Mouse (Mus musculus): ENCODE results near the gene Rtkn.

Gene Rtkn

GRCm38 (mm10) chr6:83171063-83171462, 35.8 kb downstream of the Rtkn start:
- DNase-seq (ENCODE audit: low read depth, low spot score): no peak

- no peak for DNase-seq (ENCODE audit: low read depth, low spot score)
Observed at GRCm38 (mm10) chr6:83172240-83172920, 37.1 kb downstream of the Rtkn start.

DNA sequence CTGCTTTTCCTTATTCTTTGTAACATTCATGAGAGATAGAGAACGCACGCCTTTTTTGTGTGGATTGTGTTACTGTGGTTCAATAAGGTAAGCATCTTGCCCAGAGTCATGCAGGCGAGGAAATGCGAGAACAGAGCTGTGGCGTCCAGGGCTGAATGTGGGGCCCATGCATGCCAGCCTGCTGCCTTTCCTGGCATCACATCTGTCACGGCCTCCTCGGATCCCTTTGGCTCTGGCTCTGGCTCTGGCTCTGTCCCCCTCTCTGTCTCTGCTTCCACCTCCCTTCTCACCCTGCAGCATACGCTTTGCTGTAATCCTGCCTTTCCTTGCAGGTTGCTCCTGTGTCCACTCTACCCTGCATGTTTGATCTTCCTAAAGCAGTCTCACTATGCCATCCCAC, 40.7 kb downstream of the Rtkn start:
- no peak for DNase-seq (ENCODE audit: low read depth, low spot score)

GRCm38 (mm10) chr6:83179390-83180117, 44.3 kb downstream of the Rtkn start:
- no peak for DNase-seq (ENCODE audit: low read depth, low spot score)

DNA sequence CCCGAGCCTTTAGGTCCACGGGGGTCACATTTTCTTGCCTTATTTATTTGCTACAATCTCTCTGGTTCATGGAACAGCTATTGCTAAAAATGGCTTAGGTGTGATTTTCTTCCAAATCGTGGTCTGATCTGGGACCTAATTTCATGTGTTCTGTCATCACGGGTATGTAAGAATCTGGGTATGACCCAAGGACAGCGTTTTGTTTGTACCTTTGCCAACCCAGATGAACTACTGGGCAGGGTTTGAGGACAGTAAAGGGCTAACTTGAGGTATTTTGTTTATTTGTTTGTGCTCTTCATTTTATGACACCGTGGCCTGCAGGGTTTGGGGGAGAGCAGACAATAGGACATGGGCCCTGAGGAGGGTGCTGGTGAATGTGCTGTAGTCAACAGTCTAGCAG, 45.3 kb downstream of the Rtkn start:
- no peak for DNase-seq (ENCODE audit: low read depth, low spot score)

- no peak for DNase-seq (ENCODE audit: low read depth, low spot score)
Observed at GRCm38 (mm10) chr6:83184858-83185435, 49.7 kb downstream of the Rtkn start.

DNA sequence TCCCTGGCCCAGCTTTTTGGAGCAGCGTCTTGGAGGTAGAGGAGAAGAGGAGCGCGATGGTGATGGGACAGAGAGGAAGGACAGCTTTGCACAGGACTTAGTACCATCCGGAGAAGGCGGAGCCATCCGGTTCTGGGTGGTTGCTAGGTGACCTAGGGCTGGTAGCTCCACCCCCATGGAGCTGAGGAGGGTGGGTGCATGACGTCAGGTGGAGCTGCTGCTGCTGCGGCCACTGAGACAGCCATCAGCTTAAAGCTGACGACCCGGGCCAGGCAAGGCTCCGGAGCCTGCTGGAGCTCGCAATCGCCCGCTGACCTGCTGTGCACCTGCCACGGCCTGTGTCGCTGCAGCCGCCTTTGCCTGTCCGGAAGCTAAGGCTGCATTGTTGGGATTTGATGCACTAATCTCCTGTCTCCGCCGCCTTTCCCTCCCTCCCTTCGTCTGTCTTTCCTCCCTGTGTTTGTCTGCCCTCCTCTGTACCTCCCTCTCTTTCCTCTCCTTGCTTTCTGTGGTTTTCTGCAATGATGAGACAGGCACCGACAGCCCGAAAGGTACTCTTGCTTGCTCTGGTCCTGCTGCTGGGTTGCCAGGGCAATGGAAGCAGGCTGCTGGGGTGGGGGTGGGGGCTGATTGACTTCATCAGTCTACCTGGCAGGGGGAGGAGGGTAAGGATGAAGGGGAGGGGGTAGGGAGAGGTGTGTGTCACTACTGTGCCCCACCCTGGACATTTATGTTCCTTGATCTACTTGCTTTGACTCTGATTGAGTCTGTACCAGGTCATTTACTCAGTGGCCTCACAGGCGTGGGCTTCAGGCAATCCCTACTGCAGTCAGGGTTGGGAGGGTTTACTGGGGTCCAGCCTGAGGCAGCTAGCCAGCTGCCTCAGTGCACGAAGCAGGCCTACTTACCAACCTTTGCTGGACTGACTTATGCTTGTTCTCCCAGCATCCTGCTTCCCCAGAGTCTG, 50.9 kb downstream of the Rtkn start:
- DNase-seq (ENCODE audit: low read depth, low spot score): no peak

DNA sequence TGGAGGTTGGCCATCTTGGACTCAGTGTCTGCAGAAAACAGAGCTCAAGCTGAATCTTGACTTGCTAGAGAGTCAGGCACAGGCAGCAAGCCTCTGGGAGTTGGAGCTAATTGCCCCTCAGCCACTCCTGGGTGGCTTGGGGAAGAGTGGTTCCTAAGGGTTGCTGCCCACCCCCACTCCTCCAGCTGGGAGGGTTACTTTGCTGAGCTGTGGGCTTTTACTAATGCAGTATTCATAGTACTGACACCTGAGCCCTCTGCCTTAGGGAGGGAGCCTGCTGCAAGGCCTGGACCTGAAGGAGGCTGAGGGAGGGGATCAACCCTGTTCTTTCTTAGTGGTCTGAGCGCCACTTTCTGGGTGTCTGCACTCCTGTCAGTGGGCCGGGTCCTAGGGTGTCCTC, 51.7 kb downstream of the Rtkn start:
- DNase-seq (ENCODE audit: low read depth, low spot score): no peak

DNA sequence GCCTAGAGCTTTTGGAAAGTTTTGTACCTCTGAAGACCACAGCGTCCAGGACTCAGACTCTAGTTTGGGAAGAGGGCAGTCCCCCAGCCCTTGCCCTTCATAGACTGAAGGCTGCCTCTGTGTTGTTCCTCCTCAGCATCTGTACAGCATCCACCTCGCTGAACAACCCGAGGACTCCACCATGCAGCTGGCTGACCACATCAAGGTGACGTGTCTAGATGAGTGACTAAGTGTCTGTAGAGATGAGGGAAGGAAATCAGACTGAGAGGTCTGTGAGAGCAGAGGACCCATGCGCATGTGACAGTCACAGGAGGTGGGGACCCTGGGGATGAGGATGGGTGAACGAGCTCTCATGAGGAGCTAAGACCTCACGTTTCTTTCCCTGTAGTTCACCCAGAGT, 58.3 kb downstream of the Rtkn start:
- DNase-seq (ENCODE audit: low read depth, low spot score): no peak

DNA sequence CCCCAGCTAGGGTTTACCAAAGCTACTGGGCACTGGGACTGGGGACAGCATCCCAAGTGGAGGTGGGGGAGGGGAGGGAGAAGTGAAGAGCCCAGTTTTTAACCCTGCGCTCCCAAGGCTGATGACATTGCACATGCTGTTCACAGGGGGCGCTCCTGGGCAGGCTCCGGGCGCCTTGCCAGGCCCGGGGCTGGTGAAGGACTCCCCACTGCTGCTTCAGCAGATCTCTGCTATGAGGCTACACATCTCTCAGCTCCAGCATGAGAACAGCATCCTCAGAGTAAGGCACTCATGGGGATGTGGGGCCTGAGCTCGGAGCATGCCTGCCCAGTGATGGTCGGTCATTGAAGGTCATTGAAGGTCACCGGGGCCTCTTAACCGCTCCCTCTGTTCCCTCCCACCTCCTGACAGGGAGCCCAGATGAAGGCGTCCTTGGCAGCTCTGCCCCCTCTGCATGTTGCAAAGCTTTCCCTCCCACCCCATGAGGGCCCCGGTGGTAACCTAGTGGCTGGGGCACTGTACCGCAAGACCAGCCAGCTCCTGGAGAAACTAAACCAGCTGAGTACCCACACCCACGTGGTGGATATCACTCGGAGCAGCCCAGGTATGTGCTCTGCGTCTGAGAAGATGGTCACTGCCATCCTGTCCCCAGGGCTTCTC, 62.2 kb downstream of the Rtkn start:
- DNase-seq (ENCODE audit: low read depth, low spot score): no peak

Measured in embryo, embryonic 11.5 days (tissue).